Mouse (Mus musculus) spleen, postnatal 4 days (tissue): Measurements from ENCODE around the gene Bloc1s3.

Experiments
- DNase-seq, 2 experiments: peaks; one replicate each; pipeline ENCODE4 v3.0.0; 2022; ENCODE audit warnings: low spot score in 2 of 2

Gene Bloc1s3

GRCm38 (mm10) chr7:19508150-19508923, at the start of gene Bloc1s3, which contains the start of gene Trappc6a:
Gene Bloc1s3, minus strand, starts transcription at chr7:19508367.
Gene Trappc6a, plus strand, starts transcription at chr7:19508395.
- DNase-seq, result peak; percentile 91 to 94

GRCm38 (mm10) chr7:19557086-19557485, 48.9 kb upstream of the Bloc1s3 start:
- no peak for DNase-seq

- DNase-seq, result no peak
These were observed 46.0 kb upstream of the Bloc1s3 start for GRCm38 (mm10) chr7:19554168-19554567.

- no peak for DNase-seq
These were observed 44.3 kb upstream of the Bloc1s3 start for GRCm38 (mm10) chr7:19552443-19552842.

GRCm38 (mm10) chr7:19551634-19552033, 43.5 kb upstream of the Bloc1s3 start:
- DNase-seq, result no peak

GRCm38 (mm10) chr7:19549394-19549793, 41.2 kb upstream of the Bloc1s3 start:
- DNase-seq, result no peak

- no peak for DNase-seq
These were observed 39.3 kb upstream of the Bloc1s3 start for GRCm38 (mm10) chr7:19547344-19547969.

- DNase-seq, result no peak
These were observed 37.8 kb upstream of the Bloc1s3 start for GRCm38 (mm10) chr7:19546007-19546406.

GRCm38 (mm10) chr7:19543584-19543983, 35.4 kb upstream of the Bloc1s3 start:
- no peak for DNase-seq

GRCm38 (mm10) chr7:19542155-19542691, 34.1 kb upstream of the Bloc1s3 start:
- no peak for DNase-seq

GRCm38 (mm10) chr7:19541681-19542154, 33.6 kb upstream of the Bloc1s3 start:
- no peak for DNase-seq

- DNase-seq, result no peak
These were observed 32.8 kb upstream of the Bloc1s3 start for GRCm38 (mm10) chr7:19540771-19541566.

GRCm38 (mm10) chr7:19534676-19535075, 26.5 kb upstream of the Bloc1s3 start:
- no peak for DNase-seq

GRCm38 (mm10) chr7:19532240-19532639, 24.1 kb upstream of the Bloc1s3 start:
- DNase-seq, result peak in 1 of 2 experiments; percentile 62

- no peak for DNase-seq
These were observed 22.9 kb upstream of the Bloc1s3 start for GRCm38 (mm10) chr7:19531077-19531476.

GRCm38 (mm10) chr7:19525105-19525481, 16.9 kb upstream of the Bloc1s3 start:
- peak in 1 of 2 experiments; percentile 61 for DNase-seq

- no peak for DNase-seq
These were observed 16.4 kb upstream of the Bloc1s3 start for GRCm38 (mm10) chr7:19524420-19525104.

- peak; percentile 51 to 80 for DNase-seq
These were observed 15.7 kb upstream of the Bloc1s3 start for GRCm38 (mm10) chr7:19523757-19524419.

- peak in 1 of 2 experiments; percentile 63 for DNase-seq
These were observed 15.0 kb upstream of the Bloc1s3 start for GRCm38 (mm10) chr7:19523017-19523756.

GRCm38 (mm10) chr7:19520032-19520431, 11.9 kb upstream of the Bloc1s3 start:
- peak in 1 of 2 experiments; percentile 65 for DNase-seq
